Mouse (Mus musculus): ENCODE measurements around the gene Prkn. TPM values are rescaled to one million over a fixed set of nuclear protein-coding genes. Genes with fewer than 3 reads are reported as not detected.

Gene Prkn
- polyA plus RNA-seq, 1 experiment from 2014 or later: 6.6 TPM

DNA sequence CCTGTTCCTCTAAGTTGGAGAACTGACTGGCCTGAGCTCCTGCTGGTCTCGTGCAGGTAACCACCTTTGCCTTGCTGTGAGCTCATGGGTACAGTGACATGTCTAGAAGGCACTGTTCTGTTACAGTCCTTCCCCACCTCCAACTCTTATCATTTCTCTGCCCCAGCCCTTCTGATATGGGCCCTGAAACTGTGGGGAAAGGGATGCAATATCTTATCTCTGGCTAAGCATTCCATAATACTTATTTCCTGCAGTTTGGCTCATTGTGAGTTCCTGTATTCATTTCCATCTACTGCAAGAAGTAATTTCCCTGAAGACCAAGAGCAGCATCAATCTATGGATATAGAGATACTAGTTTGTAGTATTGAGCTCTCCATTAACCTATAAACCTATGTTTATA, 506.1 kb downstream of the Prkn start:
- no peak for ATAC-seq
- Histone ChIP-seq H3K27ac (ENCODE audit: low read length) (no peak overlapping the region), H3K36me3 (ENCODE audit: control insufficient read depth, insufficient read depth, low read length) (no peaks in the 10 kb centered on the region), H3K4me2 (ENCODE audit: low read length) (no peak overlapping the region), H3K27me3 (ENCODE audit: control insufficient read depth, insufficient read depth, low read depth, low read length) (no peaks in the 10 kb centered on the region), H3K9me3 (replicated peaks; ENCODE audit: control insufficient read depth, low read length, poor library complexity, severe bottlenecking) (no peaks in the 10 kb centered on the region), H3K4me1 (ENCODE audit: control insufficient read depth, insufficient read depth, low read length) (no peaks in the 10 kb centered on the region), H3K4me3 (ENCODE audit: low read depth, low read length) (no peak overlapping the region), H3K9ac (ENCODE audit: low read depth, low read length) (no peak overlapping the region)
- 95% methylated on average over 1 of the region's 1 CpGs for WGBS

DNA sequence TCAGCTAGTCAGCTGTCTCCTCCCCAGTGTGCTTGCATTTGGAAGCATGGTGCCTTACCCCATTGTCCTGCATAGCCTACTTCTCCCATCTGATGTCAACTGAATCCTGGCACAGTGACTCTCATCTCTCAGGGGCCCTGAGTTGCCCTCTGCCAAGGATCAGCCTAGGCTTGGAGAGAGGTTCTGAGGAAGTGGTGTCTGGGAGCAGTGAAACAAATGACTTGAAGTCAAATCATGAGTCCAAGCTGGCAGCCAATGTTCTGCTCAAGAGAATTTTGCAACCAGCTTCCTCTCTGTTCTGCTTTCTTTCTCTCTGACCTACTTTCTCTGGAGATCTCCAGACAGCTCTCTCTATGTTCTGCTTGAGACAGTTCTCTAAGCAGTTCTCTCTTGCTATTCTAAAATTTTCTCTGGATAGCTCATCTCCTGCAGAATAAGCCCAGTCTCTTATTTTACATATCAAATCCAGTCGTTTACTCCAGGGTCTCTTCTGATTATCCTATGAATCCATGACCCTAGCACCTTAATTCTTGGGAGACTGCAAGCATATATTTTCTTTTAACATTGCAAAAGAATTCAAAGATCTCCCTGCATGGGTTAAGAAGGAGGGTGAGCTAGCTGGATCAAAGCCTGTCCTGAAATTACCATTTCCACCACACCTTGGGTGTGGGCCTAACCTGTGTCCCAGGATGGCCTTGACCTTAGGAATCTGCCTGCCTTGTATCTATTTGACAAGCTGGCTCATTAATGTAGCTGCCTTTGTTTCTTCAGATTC, 512.8 kb downstream of the Prkn start:
- no peak for ATAC-seq
- WGBS: 52% methylated on average over 1 of the region's 1 CpGs
- Histone ChIP-seq H3K27me3 (ENCODE audit: control insufficient read depth, insufficient read depth, low read depth, low read length) (no peaks in the 10 kb centered on the region), H3K36me3 (ENCODE audit: control insufficient read depth, insufficient read depth, low read length) (no peaks in the 10 kb centered on the region), H3K9ac (ENCODE audit: low read depth, low read length) (no peak overlapping the region), H3K4me3 (ENCODE audit: low read depth, low read length) (no peak overlapping the region), H3K4me1 (ENCODE audit: control insufficient read depth, insufficient read depth, low read length) (no peaks in the 10 kb centered on the region), H3K4me2 (ENCODE audit: low read length) (no peak overlapping the region), H3K9me3 (replicated peaks; ENCODE audit: control insufficient read depth, low read length, poor library complexity, severe bottlenecking) (no peaks in the 10 kb centered on the region), H3K27ac (ENCODE audit: low read length) (no peak overlapping the region)

DNA sequence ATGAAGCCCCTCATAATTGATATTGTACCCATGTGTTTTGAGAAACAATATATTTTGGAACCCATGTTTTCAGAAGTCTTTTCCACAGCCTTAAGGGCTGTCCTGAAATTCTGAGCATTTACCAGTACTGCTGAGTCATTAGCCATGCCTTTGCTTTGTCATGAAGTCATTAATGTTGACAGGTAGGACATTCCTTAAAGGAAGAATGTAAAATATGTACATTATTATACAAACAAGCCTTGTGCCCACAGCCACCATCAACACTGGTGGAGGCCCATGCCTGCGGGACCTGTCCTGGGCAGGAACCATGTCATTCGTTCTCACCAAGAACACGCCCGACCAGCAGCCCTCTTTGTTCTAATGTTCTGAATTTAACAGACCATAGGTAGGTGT, 513.4 kb downstream of the Prkn start:
- H3K9me3 ChIP-seq (replicated peaks; ENCODE audit: control insufficient read depth, low read length, poor library complexity, severe bottlenecking): no peaks in the 10 kb centered on the region
- H3K36me3 ChIP-seq (ENCODE audit: control insufficient read depth, insufficient read depth, low read length): no peaks in the 10 kb centered on the region
- no peak for ATAC-seq
- no peak overlapping the region for H3K4me3 ChIP-seq (ENCODE audit: low read depth, low read length)
- WGBS: 92% methylated on average over 4 of the region's 4 CpGs
- H3K4me1 ChIP-seq (ENCODE audit: control insufficient read depth, insufficient read depth, low read length): no peaks in the 10 kb centered on the region
- H3K27me3 ChIP-seq (ENCODE audit: control insufficient read depth, insufficient read depth, low read depth, low read length): no peaks in the 10 kb centered on the region
- H3K27ac ChIP-seq (ENCODE audit: low read length): no peak overlapping the region
- H3K9ac ChIP-seq (ENCODE audit: low read depth, low read length): no peak overlapping the region
- H3K4me2 ChIP-seq (ENCODE audit: low read length): no peak overlapping the region

DNA sequence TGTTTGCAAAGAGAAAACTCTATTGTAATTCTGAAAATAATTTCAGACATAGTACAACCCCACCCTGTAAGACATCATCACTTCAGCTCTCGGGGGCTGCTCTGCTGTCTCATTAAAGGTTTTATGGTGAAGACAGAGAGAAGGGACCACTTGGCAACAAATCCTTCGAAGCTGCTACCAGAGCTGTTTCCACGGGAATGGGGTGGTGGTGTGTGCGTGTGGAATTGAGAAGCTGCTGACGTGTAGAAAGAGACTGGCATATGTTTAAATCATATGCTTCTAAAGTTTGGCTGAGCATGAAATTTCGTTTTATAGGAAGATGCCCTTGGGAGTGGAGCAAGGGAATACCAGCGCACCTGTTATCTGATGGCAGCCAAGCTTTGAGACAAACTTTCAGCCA, 514.2 kb downstream of the Prkn start:
- H3K27ac ChIP-seq (ENCODE audit: low read length): no peak overlapping the region
- no peak overlapping the region for H3K4me3 ChIP-seq (ENCODE audit: low read depth, low read length)
- H3K36me3 ChIP-seq (ENCODE audit: control insufficient read depth, insufficient read depth, low read length): no peaks in the 10 kb centered on the region
- no peaks in the 10 kb centered on the region for H3K4me1 ChIP-seq (ENCODE audit: control insufficient read depth, insufficient read depth, low read length)
- H3K9ac ChIP-seq (ENCODE audit: low read depth, low read length): no peak overlapping the region
- 79% methylated on average over 7 of the region's 7 CpGs for WGBS
- ATAC-seq: no peak
- H3K4me2 ChIP-seq (ENCODE audit: low read length): no peak overlapping the region
- H3K9me3 ChIP-seq (replicated peaks; ENCODE audit: control insufficient read depth, low read length, poor library complexity, severe bottlenecking): no peaks in the 10 kb centered on the region
- H3K27me3 ChIP-seq (ENCODE audit: control insufficient read depth, insufficient read depth, low read depth, low read length): no peaks in the 10 kb centered on the region

DNA sequence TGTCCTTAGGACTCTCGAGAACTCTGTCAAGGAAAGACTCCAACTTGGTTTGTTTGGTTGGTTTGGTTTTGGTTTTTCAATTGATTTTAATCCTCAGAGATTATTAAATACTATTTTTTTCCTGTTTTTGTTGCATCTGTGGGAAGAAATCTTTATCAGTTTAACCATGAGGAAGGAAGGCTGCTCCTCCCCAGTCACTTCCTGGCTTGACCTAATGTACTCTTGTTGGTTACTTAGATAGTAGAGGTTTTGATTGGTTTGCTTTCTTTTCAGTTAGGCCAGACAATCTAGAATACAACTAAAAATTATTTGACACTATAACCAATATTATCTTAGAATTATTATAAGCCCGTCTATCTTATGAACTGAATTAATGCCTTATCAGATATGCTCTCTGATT, 535.3 kb downstream of the Prkn start:
- H3K4me2 ChIP-seq (ENCODE audit: low read length): no peak overlapping the region
- no peak overlapping the region for H3K27ac ChIP-seq (ENCODE audit: low read length)
- no peak overlapping the region for H3K9ac ChIP-seq (ENCODE audit: low read depth, low read length)
- 91% methylated on average over 2 of the region's 2 CpGs for WGBS
- H3K27me3 ChIP-seq (ENCODE audit: control insufficient read depth, insufficient read depth, low read depth, low read length): no peaks in the 10 kb centered on the region
- no peaks in the 10 kb centered on the region for H3K9me3 ChIP-seq (replicated peaks; ENCODE audit: control insufficient read depth, low read length, poor library complexity, severe bottlenecking)
- no peaks in the 10 kb centered on the region for H3K36me3 ChIP-seq (ENCODE audit: control insufficient read depth, insufficient read depth, low read length)
- H3K4me3 ChIP-seq (ENCODE audit: low read depth, low read length): no peak overlapping the region
- no peak for ATAC-seq
- no peaks in the 10 kb centered on the region for H3K4me1 ChIP-seq (ENCODE audit: control insufficient read depth, insufficient read depth, low read length)

DNA sequence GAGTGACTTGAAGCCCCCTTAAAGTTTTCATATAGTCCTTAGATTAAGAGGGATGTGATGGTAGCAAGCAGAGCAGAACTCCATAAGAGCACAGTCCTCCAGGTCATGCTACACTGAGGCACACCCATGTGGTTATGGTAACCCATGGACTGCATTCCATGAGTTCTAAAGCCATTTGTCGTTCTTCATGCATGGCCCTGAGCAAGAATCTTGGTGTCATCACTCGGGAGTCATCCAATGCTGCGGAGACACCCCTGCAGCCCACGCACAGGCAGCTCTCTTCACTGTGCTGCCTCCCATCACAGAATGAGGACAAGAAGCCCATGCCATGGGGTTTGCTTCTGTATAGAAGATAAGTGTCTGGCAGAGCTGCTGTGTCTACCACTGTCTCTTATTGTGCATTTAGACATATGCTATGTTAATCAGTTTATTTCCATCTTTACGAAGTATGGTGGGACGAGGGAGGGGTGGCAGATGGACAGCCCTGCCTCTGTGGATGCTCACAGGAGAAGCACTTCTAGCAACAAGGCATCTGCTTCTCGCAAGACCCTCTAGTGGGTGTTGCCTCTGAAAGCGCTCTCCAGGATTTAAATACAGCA, 543.3 kb downstream of the Prkn start:
- Histone ChIP-seq H3K4me3 (ENCODE audit: low read depth, low read length) (no peak overlapping the region), H3K9me3 (replicated peaks; ENCODE audit: control insufficient read depth, low read length, poor library complexity, severe bottlenecking) (no peaks in the 10 kb centered on the region), H3K4me2 (ENCODE audit: low read length) (no peak overlapping the region), H3K36me3 (ENCODE audit: control insufficient read depth, insufficient read depth, low read length) (no peaks in the 10 kb centered on the region), H3K27ac (ENCODE audit: low read length) (no peak overlapping the region), H3K27me3 (ENCODE audit: control insufficient read depth, insufficient read depth, low read depth, low read length) (no peaks in the 10 kb centered on the region), H3K4me1 (ENCODE audit: control insufficient read depth, insufficient read depth, low read length) (no peaks in the 10 kb centered on the region), H3K9ac (ENCODE audit: low read depth, low read length) (no peak overlapping the region)
- 95% methylated on average over 8 of the region's 8 CpGs for WGBS
- ATAC-seq: no peak

DNA sequence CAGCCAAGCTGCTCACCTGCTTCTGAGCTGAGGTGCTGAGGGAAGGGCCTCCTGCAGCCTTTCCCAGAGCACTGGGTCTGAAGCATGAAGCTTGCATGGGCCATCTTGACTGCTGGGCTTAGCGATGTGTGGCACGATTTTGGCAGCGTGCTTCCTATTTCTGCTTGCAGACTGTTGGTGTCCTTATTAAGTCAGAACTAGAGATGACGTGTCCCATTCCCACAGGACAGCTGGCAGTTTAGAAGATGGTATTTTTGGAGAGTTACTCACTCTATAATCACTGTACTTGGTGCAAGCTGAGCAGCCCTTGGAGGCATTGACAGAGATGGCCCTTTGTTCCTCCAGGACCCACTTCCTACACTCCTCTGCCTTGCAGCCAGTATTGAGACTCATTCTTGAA, 545.1 kb downstream of the Prkn start:
- H3K27me3 ChIP-seq (ENCODE audit: control insufficient read depth, insufficient read depth, low read depth, low read length): no peaks in the 10 kb centered on the region
- H3K9ac ChIP-seq (ENCODE audit: low read depth, low read length): no peak overlapping the region
- ATAC-seq: no peak
- H3K27ac ChIP-seq (ENCODE audit: low read length): no peak overlapping the region
- no peak overlapping the region for H3K4me3 ChIP-seq (ENCODE audit: low read depth, low read length)
- no peaks in the 10 kb centered on the region for H3K4me1 ChIP-seq (ENCODE audit: control insufficient read depth, insufficient read depth, low read length)
- H3K9me3 ChIP-seq (replicated peaks; ENCODE audit: control insufficient read depth, low read length, poor library complexity, severe bottlenecking): no peaks in the 10 kb centered on the region
- H3K4me2 ChIP-seq (ENCODE audit: low read length): no peak overlapping the region
- 86% methylated on average over 4 of the region's 4 CpGs for WGBS
- no peaks in the 10 kb centered on the region for H3K36me3 ChIP-seq (ENCODE audit: control insufficient read depth, insufficient read depth, low read length)

DNA sequence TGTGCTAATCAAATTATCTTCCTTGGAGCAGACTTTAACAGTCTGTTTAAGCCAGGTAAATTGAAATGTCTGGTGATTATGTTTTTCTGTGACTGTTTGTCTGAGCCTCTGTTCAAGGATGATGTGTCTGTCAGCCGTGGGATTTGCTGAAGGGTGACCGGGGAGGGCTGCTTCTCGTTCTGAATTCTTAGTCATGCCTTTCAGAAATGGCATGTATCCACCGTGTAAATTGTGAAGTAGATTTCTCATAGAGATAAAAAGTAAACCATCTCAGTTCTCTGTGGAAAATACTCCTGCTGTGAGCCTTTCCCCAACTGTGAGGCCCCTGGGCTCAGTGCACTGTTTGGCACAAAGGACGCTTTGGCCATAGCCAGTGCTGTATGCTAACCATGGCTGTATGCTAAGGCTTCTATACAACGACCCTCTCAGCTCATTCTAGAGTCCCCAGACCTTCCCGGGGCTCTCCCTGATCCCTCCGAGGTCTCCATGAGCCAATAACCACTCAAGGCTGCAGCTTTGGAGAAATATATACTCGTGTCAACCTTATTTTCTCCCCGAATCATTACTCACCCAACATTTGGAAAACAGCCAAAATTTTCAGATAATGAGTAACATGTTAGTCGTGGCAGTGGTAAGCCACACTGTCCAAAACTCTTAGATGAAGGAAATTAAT, 552.6 kb downstream of the Prkn start:
- Histone ChIP-seq H3K4me1 (ENCODE audit: control insufficient read depth, insufficient read depth, low read length) (no peaks in the 10 kb centered on the region), H3K27ac (ENCODE audit: low read length) (no peak overlapping the region), H3K4me2 (ENCODE audit: low read length) (no peak overlapping the region), H3K36me3 (ENCODE audit: control insufficient read depth, insufficient read depth, low read length) (no peaks in the 10 kb centered on the region), H3K4me3 (ENCODE audit: low read depth, low read length) (no peak overlapping the region), H3K27me3 (ENCODE audit: control insufficient read depth, insufficient read depth, low read depth, low read length) (no peaks in the 10 kb centered on the region), H3K9me3 (replicated peaks; ENCODE audit: control insufficient read depth, low read length, poor library complexity, severe bottlenecking) (no peaks in the 10 kb centered on the region), H3K9ac (ENCODE audit: low read depth, low read length) (no peak overlapping the region)
- ATAC-seq: no peak
- 55% methylated on average over 11 of the region's 11 CpGs for WGBS

DNA sequence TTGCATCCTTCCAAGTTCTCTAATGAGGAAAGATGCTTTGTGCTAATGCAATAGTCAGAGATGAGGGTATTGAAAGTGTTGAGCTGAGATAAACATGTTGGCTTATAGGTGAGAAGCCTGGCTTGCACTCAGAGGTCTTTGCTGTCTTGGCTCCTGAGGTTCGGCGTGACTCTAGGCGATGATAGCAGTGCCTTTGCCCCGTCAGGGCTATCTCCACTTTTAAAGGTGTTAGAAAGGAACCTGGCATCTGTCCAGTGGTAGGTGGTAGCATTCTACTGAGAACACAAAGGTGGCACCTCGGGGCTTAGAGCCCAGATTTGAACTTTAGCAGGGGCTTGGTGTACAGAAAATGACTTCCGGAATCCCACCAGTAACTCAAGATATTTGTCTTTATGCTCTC, 554.4 kb downstream of the Prkn start:
- Histone ChIP-seq H3K27me3 (ENCODE audit: control insufficient read depth, insufficient read depth, low read depth, low read length) (no peaks in the 10 kb centered on the region), H3K9me3 (replicated peaks; ENCODE audit: control insufficient read depth, low read length, poor library complexity, severe bottlenecking) (no peaks in the 10 kb centered on the region), H3K27ac (ENCODE audit: low read length) (no peak overlapping the region), H3K9ac (ENCODE audit: low read depth, low read length) (no peak overlapping the region), H3K4me2 (ENCODE audit: low read length) (no peak overlapping the region), H3K36me3 (ENCODE audit: control insufficient read depth, insufficient read depth, low read length) (no peaks in the 10 kb centered on the region), H3K4me1 (ENCODE audit: control insufficient read depth, insufficient read depth, low read length) (no peaks in the 10 kb centered on the region), H3K4me3 (ENCODE audit: low read depth, low read length) (no peak overlapping the region)
- no peak for ATAC-seq
- WGBS: 94% methylated on average over 6 of the region's 6 CpGs
